ENCODE assay signal across 21 mouse cellular contexts in the genomic region with DNA sequence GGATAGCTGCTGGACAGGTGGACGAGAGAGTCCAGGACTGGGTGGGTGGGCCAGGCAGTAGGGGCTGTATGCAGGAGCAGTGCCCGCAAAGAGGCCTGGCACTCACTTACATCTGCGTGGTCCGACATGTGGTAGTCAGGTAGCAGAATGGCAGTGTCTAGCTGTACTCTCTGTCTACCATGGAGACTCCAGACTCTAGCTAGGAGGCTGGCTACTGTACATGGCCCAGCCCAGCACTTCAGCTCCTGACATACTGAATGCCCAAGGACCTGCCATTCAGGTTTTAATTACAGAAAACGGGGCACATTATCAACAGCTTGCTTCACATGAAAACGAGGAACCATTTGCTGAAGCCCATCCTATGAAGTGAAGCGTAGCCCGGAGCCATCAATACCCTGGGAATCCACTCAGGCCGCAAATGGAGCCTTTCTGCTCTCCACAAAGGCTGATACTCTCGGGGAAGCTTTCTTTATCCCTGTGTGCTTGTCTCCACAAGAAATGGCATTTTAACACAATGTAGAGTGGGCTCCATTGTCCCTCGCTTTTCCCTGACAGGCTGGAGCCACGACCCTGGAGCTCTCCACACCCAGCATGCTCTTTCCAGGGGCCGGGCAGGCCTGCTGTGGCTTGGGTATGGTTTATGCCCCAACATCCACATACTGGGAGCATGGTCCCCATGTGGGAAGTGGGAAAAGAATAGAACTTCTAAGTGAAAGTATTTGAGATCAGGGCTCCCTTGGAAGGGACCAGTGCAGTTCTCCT.
DNase-seq lines count a peak whose midpoint lies in the region; ATAC-seq and TF ChIP-seq lines count a peak whose summit lies in the region.
"Had no signal": no experiment of that assay in that cellular context is flagged by ENCODE, and none has a peak within 500 bp of the region (broad histone marks: within the 10 kb centered on the region; RNA-seq: fewer than 3 reads in every experiment).

No protein-coding gene starts in this region.

- no peak overlapping the region for H3K4me2 ChIP-seq in hindbrain, postnatal 0 days (ENCODE audit: low read depth, low read length)
- no peak overlapping the region for H3K4me2 ChIP-seq in forebrain, embryonic 11.5 days (ENCODE audit: low read depth, low read length, severe bottlenecking)
- no peak overlapping the region for H3K4me2 ChIP-seq in hindbrain, embryonic 12.5 days (replicated peaks)
- H3K4me2 ChIP-seq in midbrain, embryonic 14.5 days (ENCODE audit: low read length), result no peak overlapping the region
- H3K4me2 ChIP-seq: heart, embryonic 13.5 days; kidney, embryonic 15.5 days; limb, embryonic 12.5 days; liver, embryonic 12.5 days had no signal

- H3K27me3 ChIP-seq in hindbrain, embryonic 10.5 days (ENCODE audit: insufficient read depth, poor library complexity, severe bottlenecking), result peaks cover 11% of the 10 kb centered on the region; the same call in 1 of the 2 replicates
- no peaks in the 10 kb centered on the region for H3K27me3 ChIP-seq in hindbrain, postnatal 0 days (ENCODE audit: insufficient read depth, low read length)
- H3K27me3 ChIP-seq in forebrain, embryonic 11.5 days (ENCODE audit: control insufficient read depth, insufficient read depth, low read length), result no peaks in the 10 kb centered on the region
- peaks cover 11% of the 10 kb centered on the region for H3K27me3 ChIP-seq in hindbrain, embryonic 12.5 days
- peaks cover 5% of the 10 kb centered on the region for H3K27me3 ChIP-seq in midbrain, embryonic 14.5 days (ENCODE audit: control insufficient read depth, insufficient read depth, low read length)
- H3K27me3 ChIP-seq: liver, embryonic 12.5 days had no signal

- no peak for TF ChIP-seq CTCF in hindbrain, postnatal 0 days (IDR thresholded peaks at IDR 0.05; ENCODE audit: low read depth)

- no peak for ATAC-seq in hindbrain, postnatal 0 days
- peak; percentile 70 for ATAC-seq in forebrain, embryonic 11.5 days (replicated peaks; ENCODE audit: low FRiP score)
- peak; percentile 27; the same call in 1 of the 2 replicates for ATAC-seq in hindbrain, embryonic 12.5 days (ENCODE audit: low FRiP score)
- ATAC-seq in midbrain, embryonic 14.5 days (ENCODE audit: low FRiP score, low TSS enrichment), result no peak
- no peak for ATAC-seq in inflammation-experienced regulatory T-cells, adult 6 months
- ATAC-seq: activated CD4-positive, CD25-positive, alpha-beta regulatory T cell, adult 4 months; intestine, postnatal 0 days; liver, embryonic 12.5 days had no signal

- peak overlapping the region; percentile 78 for H3K27ac ChIP-seq in hindbrain, embryonic 10.5 days
- H3K27ac ChIP-seq in hindbrain, postnatal 0 days, result no peak overlapping the region
- peak overlapping the region; percentile 78 for H3K27ac ChIP-seq in forebrain, embryonic 11.5 days (ENCODE audit: low read depth, low read length)
- no peak overlapping the region for H3K27ac ChIP-seq in hindbrain, embryonic 12.5 days
- H3K27ac ChIP-seq in midbrain, embryonic 14.5 days (replicated peaks; ENCODE audit: low read depth, low read length), result peak overlapping the region; percentile 13; the same call in 1 of the 2 replicates
- H3K27ac ChIP-seq: heart, embryonic 13.5 days; kidney, embryonic 15.5 days; limb, embryonic 12.5 days; liver, embryonic 12.5 days had no signal

- peaks cover 28% of the 10 kb centered on the region for H3K4me1 ChIP-seq in hindbrain, embryonic 10.5 days (replicated peaks)
- no peaks in the 10 kb centered on the region; the same call in 1 of the 2 replicates for H3K4me1 ChIP-seq in hindbrain, postnatal 0 days (ENCODE audit: insufficient read depth, low read length)
- H3K4me1 ChIP-seq in forebrain, embryonic 11.5 days (replicated peaks; ENCODE audit: control insufficient read depth, insufficient read depth, low read length), result peaks cover 12% of the 10 kb centered on the region; the same call in 1 of the 2 replicates
- H3K4me1 ChIP-seq in hindbrain, embryonic 12.5 days, result peaks cover 10% of the 10 kb centered on the region; the same call in 1 of the 2 replicates
- peaks cover 10% of the 10 kb centered on the region; the same call in 1 of the 2 replicates for H3K4me1 ChIP-seq in midbrain, embryonic 14.5 days (ENCODE audit: control insufficient read depth, insufficient read depth, low read length)
- H3K4me1 ChIP-seq: heart, embryonic 13.5 days; liver, embryonic 12.5 days had no signal

- no peaks in the 10 kb centered on the region for H3K9me3 ChIP-seq in hindbrain, embryonic 10.5 days
- H3K9me3 ChIP-seq in hindbrain, postnatal 0 days (ENCODE audit: low read length), result no peaks in the 10 kb centered on the region
- H3K9me3 ChIP-seq in forebrain, embryonic 11.5 days (ENCODE audit: control insufficient read depth, low read length), result no peaks in the 10 kb centered on the region
- no peaks in the 10 kb centered on the region for H3K9me3 ChIP-seq in hindbrain, embryonic 12.5 days (replicated peaks)
- no peaks in the 10 kb centered on the region for H3K9me3 ChIP-seq in midbrain, embryonic 14.5 days (ENCODE audit: control insufficient read depth, low read length)
- H3K9me3 ChIP-seq: G1E; heart, embryonic 13.5 days; kidney, embryonic 15.5 days; limb, embryonic 12.5 days; liver, embryonic 12.5 days had no signal

- WGBS in hindbrain, embryonic 10.5 days, result 58% methylated on average over 13 of the region's 13 CpGs
- 46% methylated on average over 13 of the region's 13 CpGs for WGBS in hindbrain, postnatal 0 days
- WGBS in forebrain, embryonic 11.5 days, result 45% methylated on average over 13 of the region's 13 CpGs
- 51% methylated on average over 13 of the region's 13 CpGs for WGBS in hindbrain, embryonic 12.5 days
- WGBS in midbrain, embryonic 14.5 days, result 46% methylated on average over 13 of the region's 13 CpGs

- no peaks in the 10 kb centered on the region for H3K36me3 ChIP-seq in hindbrain, embryonic 10.5 days
- no peaks in the 10 kb centered on the region for H3K36me3 ChIP-seq in hindbrain, postnatal 0 days (ENCODE audit: insufficient read depth, low read length)
- no peaks in the 10 kb centered on the region for H3K36me3 ChIP-seq in forebrain, embryonic 11.5 days (ENCODE audit: control insufficient read depth, insufficient read depth, low read length)
- no peaks in the 10 kb centered on the region for H3K36me3 ChIP-seq in hindbrain, embryonic 12.5 days
- no peaks in the 10 kb centered on the region for H3K36me3 ChIP-seq in midbrain, embryonic 14.5 days (ENCODE audit: control insufficient read depth, insufficient read depth, low read length)
- H3K36me3 ChIP-seq: G1E; heart, embryonic 13.5 days; kidney, embryonic 15.5 days; limb, embryonic 12.5 days; liver, embryonic 12.5 days had no signal

- no peak overlapping the region for H3K4me3 ChIP-seq in hindbrain, embryonic 10.5 days
- no peak overlapping the region for H3K4me3 ChIP-seq in hindbrain, postnatal 0 days (ENCODE audit: low read length)
- H3K4me3 ChIP-seq in forebrain, embryonic 11.5 days (ENCODE audit: low read depth, low read length), result no peak overlapping the region
- H3K4me3 ChIP-seq in hindbrain, embryonic 12.5 days, result no peak overlapping the region
- no peak overlapping the region for H3K4me3 ChIP-seq in midbrain, embryonic 14.5 days (replicated peaks; ENCODE audit: low read depth, low read length)
- H3K4me3 ChIP-seq: heart, embryonic 13.5 days; kidney, embryonic 15.5 days; limb, embryonic 12.5 days; liver, embryonic 12.5 days had no signal

- no peak overlapping the region for H3K9ac ChIP-seq in hindbrain, postnatal 0 days (replicated peaks; ENCODE audit: low read length)
- peak overlapping the region; percentile 32; the same call in 1 of the 2 replicates for H3K9ac ChIP-seq in forebrain, embryonic 11.5 days (ENCODE audit: low read length)
- no peak overlapping the region for H3K9ac ChIP-seq in hindbrain, embryonic 12.5 days
- H3K9ac ChIP-seq in midbrain, embryonic 14.5 days (replicated peaks; ENCODE audit: low read length), result no peak overlapping the region
- H3K9ac ChIP-seq: heart, embryonic 13.5 days; kidney, embryonic 15.5 days; limb, embryonic 12.5 days; liver, embryonic 12.5 days had no signal

- no peak for DNase-seq in hindbrain, embryonic 10.5 days (ENCODE audit: low spot score)
- no peak for DNase-seq in hindbrain, postnatal 0 days (ENCODE audit: low spot score)
- DNase-seq in forebrain, embryonic 11.5 days (ENCODE audit: low spot score), result peak; percentile 53
- DNase-seq in midbrain, embryonic 14.5 days, result no peak
- DNase-seq in heart, adult 18-20 months, result no peak
- DNase-seq: adrenal gland, postnatal 10 days; cerebellum, adult 18-20 months; cerebellum, postnatal 25 days; embryo, embryonic 11 days; heart, postnatal 36 days; lung, adult 2 months; thymus, postnatal 14 days had no signal

Comparison
In these comparisons a context has a peak if more than half of its experiments do, and no peak if none do; other contexts are left out.
1. H3K27ac ChIP-seq: peak in hindbrain, embryonic 10.5 days (single experiment), forebrain, embryonic 11.5 days (single experiment) and midbrain, embryonic 14.5 days (single experiment); none in hindbrain, postnatal 0 days (single experiment) and hindbrain, embryonic 12.5 days (single experiment).
2. ATAC-seq: peak in forebrain, embryonic 11.5 days (single experiment) and hindbrain, embryonic 12.5 days (single experiment); none in hindbrain, postnatal 0 days (single experiment), midbrain, embryonic 14.5 days (single experiment) and inflammation-experienced regulatory T-cells, adult 6 months (single experiment).